Mouse (Mus musculus) thymus, adult 2 months (tissue): ENCODE measurements at regions not wholly inside any gene's neighbourhood (a gene's known extent, or its start where the extent isn't known, plus 50 kb on each side); places are given as distances from the start of the nearest gene placed in this dataset.

Source experiments
- CTCF ChIP-seq: fragments of 200-500 bp; IDR thresholded peaks from 2 replicates; pipeline ENCODE4 v1.5.1; 2012; ENCODE audit warnings: mild to moderate bottlenecking, control low read depth, low read length, moderate library complexity, borderline replicate concordance; ENCODE audit not compliant: control insufficient read depth, poor library complexity, insufficient read depth; ENCODE audit errors: extremely low read depth
- POLR2A ChIP-seq: fragments of 200-500 bp; IDR thresholded peaks from 2 replicates; pipeline ENCODE4 v1.6.1; 2012; ENCODE audit warnings: mild to moderate bottlenecking, low read length, control low read depth, moderate library complexity; ENCODE audit not compliant: control insufficient read depth, poor library complexity, insufficient read depth; ENCODE audit errors: extremely low read depth

GRCm38 (mm10) chr14:24928726-24929125, 441.8 kb downstream of the Rps24 start:
- TF ChIP-seq CTCF (no peak), POLR2A (no peak)
